Mouse (Mus musculus) small intestine, adult 2 months (tissue): Measurements from ENCODE around the gene Ablim1.

Experiments
- CTCF ChIP-seq: fragments of 200-500 bp; IDR thresholded peaks from 2 replicates; pipeline ENCODE4 v1.5.1; 2012; ENCODE audit warnings: low read depth, mild to moderate bottlenecking, control low read depth, inconsistent platforms, low read length, moderate library complexity, mixed read lengths; ENCODE audit not compliant: insufficient replicate concordance, insufficient read length; ENCODE audit errors: extremely low read depth
- POLR2A ChIP-seq: fragments of 200-500 bp; IDR thresholded peaks from 2 replicates; pipeline ENCODE4 v1.6.1; 2012; ENCODE audit warnings: low read depth, mild to moderate bottlenecking, control low read depth, inconsistent platforms, low read length, moderate library complexity

- TF ChIP-seq POLR2A, result no peak
- TF ChIP-seq CTCF, result no peak
These were observed 8.7 kb downstream of the Ablim1 start for GRCm38 (mm10) chr19:57305972-57306371.
